Mouse (Mus musculus) heart, postnatal 0 days (tissue): ENCODE measurements around the gene Espl1.

ENCODE experiments used
- CTCF ChIP-seq: IDR thresholded peaks from 2 replicates; pipeline ENCODE4 v1.5.1; 2016; ENCODE audit warnings: antibody characterized with exemption, control low read depth, low read depth
- EP300 ChIP-seq: IDR thresholded peaks from 2 replicates; pipeline ENCODE4 v1.6.1; 2016; ENCODE audit warnings: antibody characterized with exemption, low read depth

- TF ChIP-seq CTCF = no peak
- TF ChIP-seq EP300 = no peak
Measured at GRCm38 (mm10) chr15:102255547-102256255, 40.4 kb upstream of the Espl1 start.
